Comparison of ENCODE assay signal across 9 mouse cellular contexts in the genomic region with DNA sequence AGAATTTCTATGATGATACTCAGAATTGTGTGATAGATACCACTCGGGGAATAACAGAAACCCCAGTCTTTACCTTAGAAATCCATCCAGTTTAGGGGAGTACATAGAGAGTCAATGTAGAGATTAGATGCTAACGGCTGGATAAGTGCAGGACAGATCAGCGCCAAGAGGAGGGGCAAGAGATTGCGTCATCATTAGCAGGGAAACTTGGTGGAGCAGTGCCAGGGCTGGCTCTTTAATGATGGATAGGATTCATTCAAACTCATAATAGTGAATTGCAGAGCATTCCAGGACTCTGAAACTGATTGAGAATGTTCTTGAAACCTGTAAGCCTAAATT. TPM values are rescaled to one million over a fixed set of nuclear protein-coding genes. Genes with fewer than 3 reads are reported as not detected.
DNase-seq lines count a peak whose midpoint lies in the region; ATAC-seq and TF ChIP-seq lines count a peak whose summit lies in the region.
"Had no signal": no experiment of that assay in that cellular context is flagged by ENCODE, and none has a peak within 500 bp of the region (broad histone marks: within the 10 kb centered on the region; RNA-seq: fewer than 3 reads in every experiment).

No protein-coding gene starts in this region.

- H3K79me3 ChIP-seq in C2C12 (ENCODE audit: low read depth) = peaks cover 39% of the 10 kb centered on the region

- TF ChIP-seq CTCF in C2C12 (IDR thresholded peaks at IDR 0.05; ENCODE audit: control insufficient read depth, insufficient read depth, insufficient read length) = no peak

- DNase-seq in adrenal gland, adult 8-10 months = peak; percentile 59
- DNase-seq in heart, adult 18-20 months = peak; percentile 80 to 86
- DNase-seq in kidney, adult 18-20 months = peak; percentile 66
- peak; percentile 39 for DNase-seq in limb, embryonic 11.5 days (ENCODE audit: low spot score)
- DNase-seq in midbrain, embryonic 10.5 days (ENCODE audit: low spot score) = no peak

- peaks cover 50% of the 10 kb centered on the region for H3K79me2 ChIP-seq in C2C12 (ENCODE audit: control insufficient read depth, insufficient read depth)

- no peaks in the 10 kb centered on the region for H3K27me3 ChIP-seq in C2C12 (ENCODE audit: control insufficient read depth, insufficient read depth, insufficient read length)
- H3K27me3 ChIP-seq in embryonic facial prominence, embryonic 13.5 days = no peaks in the 10 kb centered on the region
- no peaks in the 10 kb centered on the region for H3K27me3 ChIP-seq in limb, embryonic 11.5 days (ENCODE audit: control insufficient read depth, insufficient read depth, low read length)
- H3K27me3 ChIP-seq in midbrain, embryonic 10.5 days (ENCODE audit: low read depth, poor library complexity, severe bottlenecking) = no peaks in the 10 kb centered on the region
- no peaks in the 10 kb centered on the region for H3K27me3 ChIP-seq in stomach, embryonic 14.5 days (ENCODE audit: control insufficient read depth, insufficient read depth, low read length)

- ATAC-seq in embryonic facial prominence, embryonic 13.5 days (ENCODE audit: insufficient number of reproducible peaks, insufficient read depth, low FRiP score, low TSS enrichment, low read depth) = peak; percentile 53; the same call in 1 of the 2 replicates
- no peak; the same call in 1 of the 2 replicates for ATAC-seq in limb, embryonic 11.5 days (ENCODE audit: insufficient number of reproducible peaks, low FRiP score, low TSS enrichment, low read depth)
- ATAC-seq in stomach, embryonic 14.5 days (ENCODE audit: insufficient number of reproducible peaks, insufficient read depth, low FRiP score, low read depth) = peak; percentile 80

- peaks cover 15% of the 10 kb centered on the region for H3K36me3 ChIP-seq in C2C12 (ENCODE audit: control insufficient read depth, insufficient read depth)
- H3K36me3 ChIP-seq in embryonic facial prominence, embryonic 13.5 days = peaks cover 11% of the 10 kb centered on the region
- H3K36me3 ChIP-seq in limb, embryonic 11.5 days (ENCODE audit: control insufficient read depth, insufficient read depth, low read length) = peaks cover 3% of the 10 kb centered on the region; the same call in 1 of the 2 replicates
- H3K36me3 ChIP-seq in midbrain, embryonic 10.5 days = peaks cover 20% of the 10 kb centered on the region
- no peaks in the 10 kb centered on the region for H3K36me3 ChIP-seq in stomach, embryonic 14.5 days (ENCODE audit: control insufficient read depth, insufficient read depth, low read length)

- peak overlapping the region; percentile 75 for H3K4me2 ChIP-seq in embryonic facial prominence, embryonic 13.5 days
- peak overlapping the region; percentile 74 for H3K4me2 ChIP-seq in limb, embryonic 11.5 days (ENCODE audit: low read depth, severe bottlenecking)
- H3K4me2 ChIP-seq in stomach, embryonic 14.5 days (replicated peaks; ENCODE audit: low read depth, low read length) = peak overlapping the region; percentile 76

- H3K9ac ChIP-seq in embryonic facial prominence, embryonic 13.5 days = peak overlapping the region; percentile 98
- H3K9ac ChIP-seq in limb, embryonic 11.5 days (ENCODE audit: low read length) = peak overlapping the region; percentile 98
- peak overlapping the region; percentile 92 for H3K9ac ChIP-seq in stomach, embryonic 14.5 days (replicated peaks; ENCODE audit: low read depth, low read length)

- H3ac ChIP-seq in C2C12 (ENCODE audit: control insufficient read depth, insufficient read length, low read depth) = no peak overlapping the region

- 2% methylated on average over 4 of the region's 4 CpGs for WGBS in embryonic facial prominence, embryonic 13.5 days
- WGBS in limb, embryonic 11.5 days = under 1% methylated on average over 4 of the region's 4 CpGs
- WGBS in midbrain, embryonic 10.5 days = 2% methylated on average over 4 of the region's 4 CpGs
- under 1% methylated on average over 4 of the region's 4 CpGs for WGBS in stomach, embryonic 14.5 days

- no peaks in the 10 kb centered on the region for H3K9me3 ChIP-seq in embryonic facial prominence, embryonic 13.5 days
- no peaks in the 10 kb centered on the region for H3K9me3 ChIP-seq in limb, embryonic 11.5 days (ENCODE audit: control insufficient read depth, low read length)
- no peaks in the 10 kb centered on the region for H3K9me3 ChIP-seq in midbrain, embryonic 10.5 days (replicated peaks)
- no peaks in the 10 kb centered on the region for H3K9me3 ChIP-seq in stomach, embryonic 14.5 days (ENCODE audit: control insufficient read depth, low read depth, low read length)

- peaks cover 27% of the 10 kb centered on the region for H3K4me1 ChIP-seq in embryonic facial prominence, embryonic 13.5 days
- H3K4me1 ChIP-seq in limb, embryonic 11.5 days (ENCODE audit: control insufficient read depth, insufficient read depth, low read length) = peaks cover 2% of the 10 kb centered on the region; the same call in 1 of the 2 replicates
- peaks cover 42% of the 10 kb centered on the region for H3K4me1 ChIP-seq in midbrain, embryonic 10.5 days
- peaks cover 19% of the 10 kb centered on the region for H3K4me1 ChIP-seq in stomach, embryonic 14.5 days (ENCODE audit: control insufficient read depth, insufficient read depth, low read length)

- H3K27ac ChIP-seq in embryonic facial prominence, embryonic 13.5 days = peak overlapping the region; percentile 95
- peak overlapping the region; percentile 92 for H3K27ac ChIP-seq in limb, embryonic 11.5 days (replicated peaks; ENCODE audit: low read depth, low read length)
- peak overlapping the region; percentile 100 for H3K27ac ChIP-seq in midbrain, embryonic 10.5 days (replicated peaks)
- H3K27ac ChIP-seq in stomach, embryonic 14.5 days (ENCODE audit: low read length) = peak overlapping the region; percentile 94

- H3K4me3 ChIP-seq in C2C12 (ENCODE audit: insufficient read depth, poor library complexity, severe bottlenecking) = peak overlapping the region; percentile 55
- peak overlapping the region; percentile 97 for H3K4me3 ChIP-seq in embryonic facial prominence, embryonic 13.5 days
- H3K4me3 ChIP-seq in limb, embryonic 11.5 days (ENCODE audit: low read depth, low read length) = peak overlapping the region; percentile 92
- peak overlapping the region; percentile 97 for H3K4me3 ChIP-seq in midbrain, embryonic 10.5 days
- peak overlapping the region; percentile 81 for H3K4me3 ChIP-seq in stomach, embryonic 14.5 days (ENCODE audit: low read depth, low read length)

TF ChIP-seq in C2C12, 6 proteins besides CTCF, POLR2A, EP300 and RAD21:
- TF ChIP-seq MAX (IDR thresholded peaks at IDR 0.05) (no peak), CEBPB (IDR thresholded peaks at IDR 0.05; ENCODE audit: low read depth) (peak; percentile 94)

RNA-seq across cellular contexts. Expression of gene Pafah1b2, which starts 27.3 kb away (rescaled TPM):
- 82.4 TPM for polyA plus RNA-seq in C2C12 (2012; fragmentation: generic; extraction: Trizol)
- 100 to 1,000 TPM; 154 to 180 (median 171) TPM for total RNA-seq in adrenal gland, adult 8-10 months (2022)
- 180 and 206 TPM in 2 replicates for polyA plus RNA-seq in embryonic facial prominence, embryonic 13.5 days (2015; fragmentation: Nextera tagmentation; extraction: Ambion mirVana)
- 10 to 100 TPM; 52.3 to 58.0 TPM for total RNA-seq in heart, adult 18-20 months (2021)
- 219 and 224 TPM in 2 replicates for polyA plus RNA-seq in limb, embryonic 11.5 days (2014; fragmentation: Nextera tagmentation; extraction: Ambion mirVana)
- polyA plus RNA-seq in midbrain, embryonic 10.5 days (2016; fragmentation: Nextera tagmentation; extraction: Ambion mirVana) = 276 and 298 TPM in 2 replicates
- polyA plus RNA-seq in stomach, embryonic 14.5 days (2014; fragmentation: Nextera tagmentation; extraction: Ambion mirVana) = 177 and 180 TPM in 2 replicates

RNA-seq across cellular contexts. Expression of gene Sik3, which starts 27.4 kb away (rescaled TPM):
- 32.0 TPM for polyA plus RNA-seq in C2C12 (2012; fragmentation: generic; extraction: Trizol)
- 10 to 100 TPM; 66.2 to 77.3 (median 70.0) TPM for total RNA-seq in adrenal gland, adult 8-10 months (2022)
- 7.4 and 9.3 TPM in 2 replicates for polyA plus RNA-seq in embryonic facial prominence, embryonic 13.5 days (2015; fragmentation: Nextera tagmentation; extraction: Ambion mirVana)
- 10 to 100 TPM; 67.9 to 69.1 TPM for total RNA-seq in heart, adult 18-20 months (2021)
- 10.6 and 10.8 TPM in 2 replicates for polyA plus RNA-seq in limb, embryonic 11.5 days (2014; fragmentation: Nextera tagmentation; extraction: Ambion mirVana)
- polyA plus RNA-seq in midbrain, embryonic 10.5 days (2016; fragmentation: Nextera tagmentation; extraction: Ambion mirVana) = 3.9 and 4.5 TPM in 2 replicates
- polyA plus RNA-seq in stomach, embryonic 14.5 days (2014; fragmentation: Nextera tagmentation; extraction: Ambion mirVana) = 8.7 and 9.6 TPM in 2 replicates

RNA-seq across cellular contexts. Expression of gene Sidt2, which starts 30.1 kb away (rescaled TPM):
- 50.2 TPM for polyA plus RNA-seq in C2C12 (2012; fragmentation: generic; extraction: Trizol)
- total RNA-seq in adrenal gland, adult 8-10 months (2022) = 100 to 1,000 TPM; 180 to 380 (median 226) TPM
- 42.0 and 46.0 TPM in 2 replicates for polyA plus RNA-seq in embryonic facial prominence, embryonic 13.5 days (2015; fragmentation: Nextera tagmentation; extraction: Ambion mirVana)
- total RNA-seq in heart, adult 18-20 months (2021) = 10 to 100 TPM; 57.6 to 67.8 TPM
- 24.3 and 26.6 TPM in 2 replicates for polyA plus RNA-seq in limb, embryonic 11.5 days (2014; fragmentation: Nextera tagmentation; extraction: Ambion mirVana)
- 23.7 and 27.3 TPM in 2 replicates for polyA plus RNA-seq in midbrain, embryonic 10.5 days (2016; fragmentation: Nextera tagmentation; extraction: Ambion mirVana)
- 41.5 and 42.1 TPM in 2 replicates for polyA plus RNA-seq in stomach, embryonic 14.5 days (2014; fragmentation: Nextera tagmentation; extraction: Ambion mirVana)

RNA-seq across cellular contexts. Expression of gene Tagln, which starts 49.3 kb away (rescaled TPM):
- 737 TPM for polyA plus RNA-seq in C2C12 (2012; fragmentation: generic; extraction: Trizol)
- 100 to 1,000 TPM in 3 of 4 experiments, 10 to 100 TPM in 1; 89.8 to 116 (median 110) TPM for total RNA-seq in adrenal gland, adult 8-10 months (2022)
- 25.3 and 27.7 TPM in 2 replicates for polyA plus RNA-seq in embryonic facial prominence, embryonic 13.5 days (2015; fragmentation: Nextera tagmentation; extraction: Ambion mirVana)
- 10 to 100 TPM; 68.3 to 71.6 TPM for total RNA-seq in heart, adult 18-20 months (2021)
- 5.1 and 7.7 TPM in 2 replicates for polyA plus RNA-seq in limb, embryonic 11.5 days (2014; fragmentation: Nextera tagmentation; extraction: Ambion mirVana)
- polyA plus RNA-seq in midbrain, embryonic 10.5 days (2016; fragmentation: Nextera tagmentation; extraction: Ambion mirVana) = 25.5 and 28.8 TPM in 2 replicates
- 573 and 578 TPM in 2 replicates for polyA plus RNA-seq in stomach, embryonic 14.5 days (2014; fragmentation: Nextera tagmentation; extraction: Ambion mirVana)
- total RNA-seq: common myeloid progenitor, adult 5-6 weeks had no signal
